In genomic region chr16:31002117-31002516, GRCm38 (mm10) we compare ENCODE assay signal across 15 mouse cellular contexts.
DNase-seq lines count a peak whose midpoint lies in the region; ATAC-seq and TF ChIP-seq lines count a peak whose summit lies in the region.
"Had no signal": no experiment of that assay in that cellular context is flagged by ENCODE, and none has a peak within 500 bp of the region (broad histone marks: within the 10 kb centered on the region; RNA-seq: fewer than 3 reads in every experiment).

No protein-coding gene starts in this region.

- H3K27me3 ChIP-seq in forebrain, postnatal 0 days (ENCODE audit: insufficient read depth, low read length): no peaks in the 10 kb centered on the region
- H3K27me3 ChIP-seq in forebrain, embryonic 12.5 days: no peaks in the 10 kb centered on the region
- H3K27me3 ChIP-seq in hindbrain, embryonic 12.5 days: no peaks in the 10 kb centered on the region
- H3K27me3 ChIP-seq: heart, embryonic 15.5 days; limb, embryonic 13.5 days had no signal

- no peak overlapping the region for H3K4me3 ChIP-seq in forebrain, postnatal 0 days (ENCODE audit: low read depth, low read length)
- H3K4me3 ChIP-seq in forebrain, embryonic 12.5 days (replicated peaks): no peak overlapping the region
- H3K4me3 ChIP-seq in hindbrain, embryonic 12.5 days: no peak overlapping the region
- H3K4me3 ChIP-seq: heart, embryonic 15.5 days; limb, embryonic 13.5 days had no signal

- H3K36me3 ChIP-seq in forebrain, postnatal 0 days (ENCODE audit: insufficient read depth): no peaks in the 10 kb centered on the region
- H3K36me3 ChIP-seq in forebrain, embryonic 12.5 days (replicated peaks): no peaks in the 10 kb centered on the region
- no peaks in the 10 kb centered on the region for H3K36me3 ChIP-seq in hindbrain, embryonic 12.5 days
- H3K36me3 ChIP-seq: heart, embryonic 15.5 days; limb, embryonic 13.5 days had no signal

- 74% methylated on average over 6 of the region's 6 CpGs for WGBS in forebrain, postnatal 0 days
- WGBS in forebrain, embryonic 12.5 days: 82% methylated on average over 6 of the region's 6 CpGs
- WGBS in hindbrain, embryonic 12.5 days: 65% methylated on average over 6 of the region's 6 CpGs

- TF ChIP-seq CTCF in forebrain, postnatal 0 days (IDR thresholded peaks at IDR 0.05; ENCODE audit: low read depth): no peak

- no peaks in the 10 kb centered on the region for H3K9me3 ChIP-seq in forebrain, postnatal 0 days (ENCODE audit: low read length)
- no peaks in the 10 kb centered on the region for H3K9me3 ChIP-seq in forebrain, embryonic 12.5 days
- no peaks in the 10 kb centered on the region for H3K9me3 ChIP-seq in hindbrain, embryonic 12.5 days (replicated peaks)
- H3K9me3 ChIP-seq: heart, embryonic 15.5 days; limb, embryonic 13.5 days had no signal

- H3K27ac ChIP-seq in forebrain, postnatal 0 days (ENCODE audit: low read depth, low read length): no peak overlapping the region
- H3K27ac ChIP-seq in forebrain, embryonic 12.5 days: no peak overlapping the region
- 0 out of 2 replicates have a peak overlapping the region, but pooled peaks have one; percentile 23 for H3K27ac ChIP-seq in hindbrain, embryonic 12.5 days

- no peak overlapping the region for H3K9ac ChIP-seq in forebrain, postnatal 0 days
- H3K9ac ChIP-seq in forebrain, embryonic 12.5 days: no peak overlapping the region
- no peak overlapping the region for H3K9ac ChIP-seq in hindbrain, embryonic 12.5 days
- H3K9ac ChIP-seq: heart, embryonic 15.5 days; limb, embryonic 13.5 days had no signal

- peak; percentile 63 for ATAC-seq in forebrain, postnatal 0 days
- ATAC-seq in forebrain, embryonic 12.5 days (ENCODE audit: low FRiP score): no peak
- no peak for ATAC-seq in hindbrain, embryonic 12.5 days (ENCODE audit: low FRiP score)
- ATAC-seq: inflammation-experienced regulatory T-cells, adult 6 months had no signal

- H3K4me2 ChIP-seq in forebrain, postnatal 0 days (ENCODE audit: low read depth): no peak overlapping the region
- H3K4me2 ChIP-seq in forebrain, embryonic 12.5 days: no peak overlapping the region
- no peak overlapping the region for H3K4me2 ChIP-seq in hindbrain, embryonic 12.5 days (replicated peaks)
- H3K4me2 ChIP-seq: heart, embryonic 15.5 days; limb, embryonic 13.5 days had no signal

- intact Hi-C loops in left cerebral cortex, postnatal 14 days (cut with DNase I): no loop called here

- peak; percentile 47 for DNase-seq in forebrain, postnatal 0 days
- peak; percentile 48 to 81 for DNase-seq in left cerebral cortex, postnatal 14 days (ENCODE audit: low spot score in 2 of 2)
- DNase-seq in left cerebral cortex, adult 11 months (ENCODE audit: low spot score): no peak
- DNase-seq in Muller cell, postnatal 12 days (ENCODE audit: inconsistent ontology term): peak; percentile 47
- no peak for DNase-seq in adrenal gland, postnatal 14 days
- no peak for DNase-seq in natural killer cell, adult 2 months (ENCODE audit: low spot score in 2 of 2)
- DNase-seq: adrenal gland, adult 8-10 months; gastrocnemius, postnatal 25 days; kidney, postnatal 36 days; lung, adult 2 months had no signal

- H3K4me1 ChIP-seq in forebrain, postnatal 0 days (ENCODE audit: insufficient read depth): peaks cover 15% of the 10 kb centered on the region; the same call in 1 of the 2 replicates
- H3K4me1 ChIP-seq in forebrain, embryonic 12.5 days: peaks cover 19% of the 10 kb centered on the region
- H3K4me1 ChIP-seq in hindbrain, embryonic 12.5 days: peaks cover 36% of the 10 kb centered on the region

Comparison
In these comparisons a context has a peak if more than half of its experiments do, and no peak if none do; other contexts are left out.
1. DNase-seq: peak in forebrain, postnatal 0 days (single experiment), left cerebral cortex, postnatal 14 days (2 of 2) and Muller cell, postnatal 12 days (single experiment); none in left cerebral cortex, adult 11 months (single experiment), adrenal gland, postnatal 14 days (single experiment) and natural killer cell, adult 2 months (0 of 2).